Mouse (Mus musculus) spleen, adult 12 weeks (tissue): ENCODE measurements around the gene Kcna10.

ENCODE experiments used
- DNase-seq: peaks from one replicate; pipeline ENCODE4 v3.0.0; 2022; ENCODE audit warnings: low spot score

Kcna10 gene

DNA sequence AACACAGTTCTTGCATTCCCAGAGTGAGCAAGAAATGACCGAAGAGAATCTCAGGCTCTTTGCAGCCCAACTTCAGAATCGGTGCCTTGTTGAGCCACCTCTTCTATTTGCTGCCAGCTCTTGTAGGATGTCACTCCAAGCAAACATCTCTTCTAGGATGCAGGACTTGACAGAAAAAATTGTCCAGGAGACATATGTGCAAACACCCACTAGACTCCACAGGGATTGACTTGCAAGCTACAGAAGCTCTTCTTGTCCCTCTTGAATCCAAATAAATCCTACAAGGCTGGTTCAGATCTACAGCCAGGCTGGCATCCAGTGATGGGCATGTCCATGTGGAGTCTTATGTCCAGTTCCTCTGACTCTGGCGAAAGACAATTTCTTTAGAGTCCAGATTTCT lies 21.6 kb downstream of the Kcna10 start:
- DNase-seq: no peak

GRCm38 (mm10) chr3:107205170-107205569 lies 22.3 kb downstream of the Kcna10 start:
- DNase-seq: no peak

DNA sequence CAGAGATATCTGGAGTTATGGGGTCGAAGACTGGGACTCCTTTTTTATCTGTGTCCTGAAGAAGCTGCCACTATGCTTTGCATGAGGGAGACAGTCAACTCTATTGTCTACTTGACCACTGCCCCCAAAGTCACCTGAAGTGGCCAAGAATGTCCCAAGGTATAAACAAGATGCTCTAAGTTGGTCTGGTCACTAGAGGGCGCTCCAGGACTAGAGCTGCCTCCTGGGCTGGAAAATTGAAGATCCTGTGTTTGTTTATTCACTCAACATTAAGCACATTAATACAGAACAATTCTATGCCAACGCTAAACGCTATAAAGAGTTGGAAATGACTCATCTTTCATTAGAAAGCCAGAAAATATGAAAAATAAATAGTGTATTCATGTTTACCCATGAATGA lies 23.1 kb downstream of the Kcna10 start:
- DNase-seq: peak; percentile 40

GRCm38 (mm10) chr3:107206490-107207150 lies 23.8 kb downstream of the Kcna10 start:
- DNase-seq: no peak

GRCm38 (mm10) chr3:107207625-107208253 lies 24.9 kb downstream of the Kcna10 start:
- DNase-seq: no peak

GRCm38 (mm10) chr3:107214606-107215005 lies 31.8 kb downstream of the Kcna10 start:
- no peak for DNase-seq

GRCm38 (mm10) chr3:107216400-107217100 lies 33.7 kb downstream of the Kcna10 start:
- no peak for DNase-seq

GRCm38 (mm10) chr3:107217101-107217480 lies 34.2 kb downstream of the Kcna10 start:
- no peak for DNase-seq

DNA sequence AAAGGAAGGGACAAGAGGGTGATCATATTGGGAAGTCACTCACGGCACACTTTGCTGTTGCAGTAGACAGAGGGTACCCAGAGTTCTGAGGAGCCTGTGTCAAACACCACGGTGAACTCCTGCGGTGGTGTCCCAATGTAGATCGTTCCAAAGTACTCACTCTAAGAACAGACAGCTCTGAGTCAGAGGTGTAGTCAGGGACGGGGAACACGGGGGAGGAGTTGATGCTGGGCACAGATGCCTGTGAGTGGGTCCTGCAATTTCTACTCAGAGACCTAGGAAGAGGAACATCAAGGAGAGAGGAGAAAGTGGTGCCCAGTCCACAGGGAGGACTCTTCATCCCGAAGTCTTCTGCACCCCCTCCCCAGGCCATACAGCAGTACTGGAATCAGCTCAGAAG lies 35.7 kb downstream of the Kcna10 start:
- DNase-seq: no peak

- DNase-seq: no peak
Observed at GRCm38 (mm10) chr3:107221608-107222007, 38.8 kb downstream of the Kcna10 start, which contains the start of gene Cym. TSS of gene Cym (minus strand) at chr3:107221732.

DNA sequence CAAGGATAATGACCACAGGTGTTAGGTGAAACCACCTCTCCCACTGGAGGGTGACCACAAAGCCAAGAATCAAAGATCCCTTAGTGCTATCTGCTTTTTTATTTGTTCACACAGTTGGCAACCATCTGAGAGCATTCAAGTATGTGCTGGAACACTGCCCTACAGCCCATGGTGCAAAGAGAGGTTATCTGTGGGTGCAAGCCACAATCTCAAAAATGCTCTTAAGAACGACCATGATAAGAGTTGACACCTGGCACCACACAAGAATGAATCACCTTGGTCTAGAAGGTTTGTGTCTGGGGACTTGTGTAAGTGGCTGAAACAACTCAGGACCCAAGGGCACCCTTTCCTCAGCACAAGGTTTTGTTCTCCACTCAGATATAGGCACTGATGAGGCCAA lies 40.4 kb downstream of the Kcna10 start:
- DNase-seq: no peak

DNA sequence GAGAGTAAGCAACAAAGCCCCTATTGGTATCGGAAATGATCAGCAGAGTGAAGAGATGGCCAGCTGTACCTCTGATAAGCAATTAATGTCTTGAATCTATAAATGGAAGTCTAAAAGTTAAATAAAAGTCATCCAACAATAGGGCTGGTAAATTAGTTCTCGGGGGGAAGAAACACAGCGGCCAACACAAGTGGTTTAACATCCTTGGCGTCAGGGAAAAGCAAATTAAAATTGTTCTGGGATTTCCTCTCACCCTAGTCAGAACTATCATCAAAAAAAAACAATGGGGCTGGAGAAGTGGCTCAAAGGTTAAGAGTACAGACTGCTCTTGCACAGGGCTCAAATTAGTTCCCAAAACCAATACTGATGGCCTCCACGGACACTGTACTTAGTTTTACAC lies 43.0 kb downstream of the Kcna10 start:
- DNase-seq: no peak

DNA sequence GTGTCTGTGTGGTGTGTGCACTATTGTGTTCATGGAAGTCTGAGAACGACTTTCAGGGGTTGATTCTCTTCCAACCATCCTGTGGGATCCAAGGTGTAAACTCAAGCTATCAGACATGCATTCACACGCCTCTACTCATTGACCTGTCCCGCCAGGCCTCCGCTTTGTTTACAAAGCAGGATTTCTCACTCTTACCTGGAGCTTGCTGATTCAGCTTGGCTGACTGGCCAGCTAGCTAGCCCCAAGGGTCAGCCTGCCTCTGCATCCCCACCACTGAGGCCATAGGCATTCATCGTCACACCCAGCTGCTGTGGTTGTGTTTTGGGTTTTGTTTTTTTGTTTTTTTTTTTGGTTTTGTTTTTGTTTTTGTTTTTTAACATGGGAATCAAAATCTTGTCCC lies 46.4 kb downstream of the Kcna10 start:
- DNase-seq: no peak

DNA sequence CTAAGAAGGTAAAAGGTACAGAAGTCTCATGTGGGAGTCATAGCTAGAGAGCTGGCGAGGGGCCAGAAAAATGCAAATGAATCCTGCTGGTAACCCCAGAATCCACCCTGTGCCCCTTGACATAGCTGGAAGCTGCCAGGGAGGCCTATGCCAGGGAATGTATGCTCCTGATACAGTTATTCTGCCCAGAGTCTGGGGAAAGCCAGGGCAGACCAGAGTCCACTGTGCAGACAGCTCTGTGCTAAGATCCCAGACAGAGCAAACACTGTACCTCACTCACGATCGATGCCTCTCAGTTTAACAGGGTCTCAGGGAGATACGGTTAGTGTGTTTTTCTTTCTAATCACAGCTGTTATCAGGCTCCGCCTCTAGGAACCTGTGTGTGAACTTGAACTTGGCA lies 47.0 kb downstream of the Kcna10 start:
- no peak for DNase-seq

GRCm38 (mm10) chr3:107230527-107230926 lies 47.7 kb downstream of the Kcna10 start, which contains the start of gene A630076J17Rik:
TSS of gene A630076J17Rik (plus strand) at chr3:107230614.
- no peak for DNase-seq

GRCm38 (mm10) chr3:107231202-107231601 lies 48.3 kb downstream of the Kcna10 start:
- no peak for DNase-seq

DNA sequence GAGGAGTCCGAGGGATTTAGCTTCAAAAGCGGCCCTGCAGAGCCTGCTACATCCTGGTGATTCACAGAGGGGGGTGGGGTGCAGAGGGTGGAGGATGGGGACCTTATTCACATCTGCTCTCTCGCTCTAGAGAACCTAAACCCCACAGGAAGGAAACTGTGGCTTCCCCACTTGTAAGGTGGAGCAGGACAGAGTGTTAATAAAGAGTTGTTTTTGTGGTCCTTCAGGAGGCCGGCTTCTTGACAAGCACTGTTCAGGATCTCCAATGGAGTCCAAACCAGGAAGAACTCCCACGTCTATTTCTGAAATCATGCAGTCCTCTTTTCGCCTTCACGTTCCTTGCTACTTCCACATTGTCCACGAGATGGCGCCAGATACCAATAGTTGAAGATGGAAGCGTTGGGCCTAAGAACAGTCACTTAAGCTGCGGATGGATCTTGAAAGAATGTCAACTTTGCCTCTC lies 50.5 kb downstream of the Kcna10 start:
- DNase-seq: peak; percentile 57

- DNase-seq: no peak
Observed at GRCm38 (mm10) chr3:107233945-107234344, 51.1 kb downstream of the Kcna10 start.

- DNase-seq: no peak
Observed at GRCm38 (mm10) chr3:107238051-107238450, 55.2 kb downstream of the Kcna10 start.

GRCm38 (mm10) chr3:107238471-107238980 lies 55.7 kb downstream of the Kcna10 start:
- DNase-seq: no peak

GRCm38 (mm10) chr3:107239607-107240006 lies 56.8 kb downstream of the Kcna10 start, which contains the start of gene Prok1:
TSS of gene Prok1 (minus strand) at chr3:107239707.
- DNase-seq: no peak

- DNase-seq: no peak
Observed at GRCm38 (mm10) chr3:107241389-107242094, 58.7 kb downstream of the Kcna10 start.
